In the genomic region with DNA sequence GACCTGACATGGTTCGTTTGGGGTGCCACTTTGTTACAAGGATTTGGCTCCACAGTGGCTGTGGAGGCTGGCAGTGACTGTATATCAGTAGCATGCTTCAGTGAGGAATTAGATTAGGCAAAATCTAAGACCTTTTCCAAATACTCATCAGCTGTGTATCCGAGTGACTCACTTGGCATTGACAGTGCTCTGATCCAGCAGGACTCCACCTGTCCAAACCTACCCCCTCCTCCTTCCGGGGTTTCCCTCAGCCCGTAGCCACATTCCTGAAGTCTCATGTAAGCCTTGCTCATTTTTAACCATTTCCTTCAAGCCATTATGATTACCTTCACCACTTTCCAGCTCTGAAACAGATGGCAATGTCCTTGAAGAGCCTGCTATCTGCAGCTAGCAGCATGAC, we compare ENCODE assay signal across 10 mouse cellular contexts. TPM values are rescaled to one million over a fixed set of nuclear protein-coding genes. Genes with fewer than 3 reads are reported as not detected.
DNase-seq lines count a peak whose midpoint lies in the region; ATAC-seq and TF ChIP-seq lines count a peak whose summit lies in the region.
"Had no signal": no experiment of that assay in that cellular context is flagged by ENCODE, and none has a peak within 500 bp of the region (broad histone marks: within the 10 kb centered on the region; RNA-seq: fewer than 3 reads in every experiment).

No protein-coding gene starts in this region.

- H3K27me3 ChIP-seq in embryonic facial prominence, embryonic 10.5 days (replicated peaks; ENCODE audit: low read depth, poor library complexity, severe bottlenecking): peaks cover 12% of the 10 kb centered on the region
- H3K27me3 ChIP-seq in midbrain, embryonic 13.5 days: no peaks in the 10 kb centered on the region

- H3K4me1 ChIP-seq in embryonic facial prominence, embryonic 10.5 days: peaks cover 51% of the 10 kb centered on the region
- H3K4me1 ChIP-seq in midbrain, embryonic 13.5 days (replicated peaks): peaks cover 66% of the 10 kb centered on the region

- no peak for ATAC-seq in midbrain, embryonic 13.5 days

- TF ChIP-seq CTCF in layer of hippocampus, adult 2 months (conservative IDR thresholded peaks at IDR 0.05): no peak

- no peak overlapping the region for H3K9ac ChIP-seq in midbrain, embryonic 13.5 days (replicated peaks)

- peak; percentile 38 for DNase-seq in cerebellum, adult 9-11 months
- no peak for DNase-seq in cerebellum, postnatal 4 days (ENCODE audit: low spot score in 2 of 2)
- no peak for DNase-seq in layer of hippocampus, adult 2 months (ENCODE audit: low spot score in 2 of 2)
- DNase-seq in layer of hippocampus, adult 11-12 months (ENCODE audit: low spot score): no peak
- DNase-seq in embryonic facial prominence, embryonic 10.5 days (ENCODE audit: low spot score): peak; percentile 6
- no peak for DNase-seq in right cerebral cortex, postnatal 36 days (ENCODE audit: low spot score in 2 of 2)
- no peak for DNase-seq in spleen, postnatal 36 days (ENCODE audit: low spot score in 2 of 2)
- DNase-seq: left cerebral cortex, postnatal 4 days had no signal

- peak overlapping the region; percentile 69; the same call in 1 of the 2 replicates for H3K4me3 ChIP-seq in layer of hippocampus, adult 2 months
- no peak overlapping the region for H3K4me3 ChIP-seq in embryonic facial prominence, embryonic 10.5 days
- H3K4me3 ChIP-seq in midbrain, embryonic 13.5 days (replicated peaks): no peak overlapping the region

- peak overlapping the region; percentile 99; the same call in 1 of the 2 replicates for H3K27ac ChIP-seq in layer of hippocampus, adult 2 months
- H3K27ac ChIP-seq in embryonic facial prominence, embryonic 10.5 days (replicated peaks): no peak overlapping the region
- no peak overlapping the region for H3K27ac ChIP-seq in midbrain, embryonic 13.5 days
- H3K27ac ChIP-seq: stomach, postnatal 0 days had no signal

- H3K36me3 ChIP-seq in embryonic facial prominence, embryonic 10.5 days (replicated peaks): no peaks in the 10 kb centered on the region
- H3K36me3 ChIP-seq in midbrain, embryonic 13.5 days: no peaks in the 10 kb centered on the region

- peak overlapping the region; percentile 80; the same call in 1 of the 2 replicates for H3K4me2 ChIP-seq in midbrain, embryonic 13.5 days (replicated peaks)

- no peaks in the 10 kb centered on the region for H3K9me3 ChIP-seq in embryonic facial prominence, embryonic 10.5 days
- H3K9me3 ChIP-seq in midbrain, embryonic 13.5 days: no peaks in the 10 kb centered on the region

- WGBS in embryonic facial prominence, embryonic 10.5 days: 72% methylated on average over 4 of the region's 4 CpGs
- WGBS in midbrain, embryonic 13.5 days: 83% methylated on average over 4 of the region's 4 CpGs

RNA-seq across cellular contexts. Expression of a gene that starts 3.2 kb away (rescaled TPM):
- total RNA-seq in layer of hippocampus, adult 2 months (2021): 100 to 1,000 TPM; 175 to 184 TPM
- 9.2 and 9.7 TPM in 2 replicates for polyA plus RNA-seq in embryonic facial prominence, embryonic 10.5 days (2016; fragmentation: Nextera tagmentation; extraction: Ambion mirVana)
- 36.4 and 38.5 TPM in 2 replicates for polyA plus RNA-seq in midbrain, embryonic 13.5 days (2015; fragmentation: Nextera tagmentation; extraction: Ambion mirVana)

Comparison
In these comparisons a context has a peak if more than half of its experiments do, and no peak if none do; other contexts are left out.
1. DNase-seq: peak in cerebellum, adult 9-11 months (single experiment) and embryonic facial prominence, embryonic 10.5 days (single experiment); none in cerebellum, postnatal 4 days (0 of 2), layer of hippocampus, adult 2 months (0 of 2), layer of hippocampus, adult 11-12 months (single experiment), right cerebral cortex, postnatal 36 days (0 of 2) and spleen, postnatal 36 days (0 of 2).